Mouse (Mus musculus) heart, embryonic 11.5 days (tissue): ENCODE results near the gene Espnl. TPM values are rescaled to one million over a fixed set of nuclear protein-coding genes. Genes with fewer than 3 reads are reported as not detected.

ENCODE experiments used
- ATAC-seq: fragments of 200-750 bp; cut with Nextera tagmentation; replicated peaks from 2 replicates; pipeline ENCODE4 v1.8.0; 2017; ENCODE audit warnings: moderate library complexity; ENCODE audit not compliant: insufficient number of reproducible peaks, low FRiP score, low TSS enrichment
- H3K27ac ChIP-seq: fragments of 300-500 bp; sonication (generic); 2 replicates; pipeline ENCODE4 v1.5.1; 2014; ENCODE audit warnings: mild to moderate bottlenecking, low read depth, low read length
- H3K27me3 ChIP-seq: fragments of 300-500 bp; sonication (generic); 2 replicates; pipeline ENCODE4 v1.6.1; 2014; ENCODE audit warnings: mild to moderate bottlenecking, low read length, mixed read lengths; ENCODE audit not compliant: control insufficient read depth, insufficient read depth
- H3K36me3 ChIP-seq: fragments of 300-500 bp; sonication (generic); 2 replicates; pipeline ENCODE4 v1.6.1; 2014; ENCODE audit warnings: mild to moderate bottlenecking, low read length, moderate library complexity, mixed read lengths; ENCODE audit not compliant: control insufficient read depth, insufficient read depth
- H3K4me1 ChIP-seq: fragments of 300-500 bp; sonication (generic); 2 replicates; pipeline ENCODE4 v1.6.1; 2014; ENCODE audit warnings: low read length; ENCODE audit not compliant: control insufficient read depth, insufficient read depth
- H3K4me2 ChIP-seq: fragments of 300-500 bp; sonication (generic); 2 replicates; pipeline ENCODE4 v1.6.1; 2014; ENCODE audit warnings: mild to moderate bottlenecking, moderate library complexity
- H3K4me3 ChIP-seq: fragments of 300-500 bp; sonication (generic); 2 replicates; pipeline ENCODE4 v1.5.1; 2014; ENCODE audit warnings: low read depth, low read length
- H3K9ac ChIP-seq: fragments of 300-500 bp; sonication (generic); 2 replicates; pipeline ENCODE4 v1.6.1; 2014; ENCODE audit warnings: mild to moderate bottlenecking, low read depth, low read length, moderate library complexity
- H3K9me3 ChIP-seq: fragments of 300-500 bp; sonication (generic); replicated peaks from 2 replicates; pipeline ENCODE4 v1.6.1; 2016; ENCODE audit warnings: low read length; ENCODE audit not compliant: control insufficient read depth
- WGBS: fragments of 180-500 bp; shearing (Covaris S2); extraction: QIAGEN DNeasy Blood & Tissue Kit; methylation state at CpG from one replicate; pipeline ENCODE4 v1.1.7; 2014; ENCODE audit not compliant: insufficient replicate concordance; 5-methylcytosine and 5-hydroxymethylcytosine counted together
- polyA plus RNA-seq: library from polyadenylated mRNA; unstranded; fragments of >200 nt; fragmentation: Nextera tagmentation; extraction: Ambion mirVana; gene quantifications from 2 replicates; pipeline ENCODE4 v1.2.1, GENCODE M21; 2014

The Espnl gene
- polyA plus RNA-seq, 1 experiment from 2014 or later = 0.06 TPM

DNA sequence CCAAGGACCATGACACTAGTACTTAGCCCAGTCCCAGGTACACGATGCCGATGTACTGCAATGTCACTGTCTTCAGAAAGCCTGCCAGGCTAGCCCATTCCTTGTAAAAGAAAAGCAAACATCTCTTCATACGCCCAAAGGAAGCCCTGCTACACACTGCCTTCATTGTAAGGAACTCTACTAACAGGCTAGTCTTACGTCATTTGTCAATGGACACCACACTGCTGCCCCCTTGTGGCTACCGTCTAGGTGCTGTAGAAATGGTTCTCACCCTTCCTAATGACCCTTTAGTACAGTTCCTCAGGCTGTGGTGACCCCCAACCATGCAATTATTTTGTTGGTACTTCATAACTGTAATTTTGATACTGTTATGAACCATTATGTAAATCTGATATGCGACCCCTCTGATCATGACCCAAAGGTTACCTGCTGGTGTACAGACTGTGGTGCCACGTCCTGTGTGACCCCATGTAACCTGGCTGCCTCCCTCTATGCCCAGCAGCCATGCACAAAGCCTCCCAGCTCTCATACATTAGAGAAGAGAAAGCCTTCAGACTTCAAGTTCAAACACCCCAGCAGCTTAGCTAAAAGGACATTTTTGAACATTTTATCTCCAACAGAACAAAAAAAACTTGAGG, 58.7 kb downstream of the Espnl start:
- Histone ChIP-seq H3K27ac (no peak overlapping the region), H3K9ac (no peak overlapping the region), H3K27me3 (no peaks in the 10 kb centered on the region), H3K4me3 (no peak overlapping the region), H3K4me1 (peaks cover 10% of the 10 kb centered on the region), H3K9me3 (no peaks in the 10 kb centered on the region), H3K36me3 (peaks cover 52% of the 10 kb centered on the region), H3K4me2 (no peak overlapping the region)
- no peak; the same call in 1 of the 2 replicates for ATAC-seq
- WGBS = 64% methylated on average over 7 of the region's 7 CpGs

DNA sequence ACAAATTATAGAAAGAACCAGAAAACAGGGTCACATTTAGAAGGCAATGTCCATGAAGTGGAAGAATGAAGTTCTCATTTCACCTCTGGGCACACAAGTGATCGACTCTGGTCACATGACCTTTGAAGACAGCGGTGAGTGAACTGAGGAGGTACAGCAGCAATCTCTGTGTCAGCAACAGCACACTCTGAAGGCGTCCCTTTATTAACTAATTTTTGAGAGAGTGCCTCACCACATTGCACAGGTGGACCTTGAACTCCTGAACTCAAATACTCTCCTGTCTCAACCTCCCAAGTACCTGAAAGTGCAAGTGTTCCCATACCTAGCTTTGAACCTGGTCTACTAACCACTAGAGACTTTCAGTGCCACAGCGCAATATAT, 59.2 kb downstream of the Espnl start:
- Histone ChIP-seq H3K4me1 (peaks cover 10% of the 10 kb centered on the region), H3K9ac (no peak overlapping the region), H3K9me3 (no peaks in the 10 kb centered on the region), H3K36me3 (peaks cover 48% of the 10 kb centered on the region), H3K4me2 (no peak overlapping the region), H3K27me3 (no peaks in the 10 kb centered on the region), H3K4me3 (no peak overlapping the region), H3K27ac (no peak overlapping the region)
- 92% methylated on average over 4 of the region's 4 CpGs for WGBS
- no peak for ATAC-seq

DNA sequence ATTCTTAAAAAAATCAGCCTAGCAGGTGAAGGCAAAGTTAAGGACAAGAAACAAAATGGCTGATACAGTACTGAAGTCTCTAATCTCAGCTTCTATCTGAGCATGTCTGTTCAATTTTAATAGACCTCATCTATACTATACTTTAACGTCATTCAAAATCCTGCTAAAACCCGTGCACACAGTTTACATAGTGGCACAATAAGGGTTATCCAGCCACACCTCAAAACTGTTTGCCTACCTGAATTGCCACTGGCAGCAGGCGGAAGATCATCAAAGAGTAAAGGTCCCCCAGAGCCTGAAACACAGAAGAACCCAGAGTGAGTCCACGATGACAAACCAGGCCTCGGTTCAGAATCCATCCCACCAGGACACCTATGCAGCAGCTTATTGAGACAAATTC, 68.5 kb downstream of the Espnl start:
- no peaks in the 10 kb centered on the region for H3K27me3 ChIP-seq
- no peaks in the 10 kb centered on the region for H3K4me1 ChIP-seq
- ATAC-seq = no peak
- no peak overlapping the region for H3K27ac ChIP-seq
- H3K9me3 ChIP-seq = no peaks in the 10 kb centered on the region
- H3K9ac ChIP-seq = no peak overlapping the region
- 92% methylated on average over 5 of the region's 5 CpGs for WGBS
- peaks cover 25% of the 10 kb centered on the region for H3K36me3 ChIP-seq
- H3K4me2 ChIP-seq = no peak overlapping the region
- no peak overlapping the region for H3K4me3 ChIP-seq

DNA sequence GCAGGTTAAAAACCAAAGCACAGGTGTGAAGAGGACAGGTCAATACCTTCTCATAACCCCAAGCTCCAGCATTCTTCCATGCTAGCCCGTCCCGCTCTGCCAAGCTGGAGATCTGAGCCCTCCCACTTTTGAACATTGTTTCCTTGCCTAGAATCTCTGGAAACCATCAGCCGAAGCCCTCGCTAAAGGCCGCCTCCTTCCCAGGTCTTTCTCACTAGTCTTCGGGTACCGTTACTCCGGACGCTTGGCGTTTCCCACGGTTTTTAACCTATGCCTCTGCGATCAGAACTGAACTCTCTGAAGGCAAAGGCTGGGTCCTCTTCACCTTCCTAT, 76.0 kb downstream of the Espnl start:
- Histone ChIP-seq H3K4me2 (peak overlapping the region; percentile 95), H3K27ac (peak overlapping the region; percentile 82), H3K4me3 (peak overlapping the region; percentile 93), H3K4me1 (peaks cover 11% of the 10 kb centered on the region), H3K36me3 (peaks cover 2% of the 10 kb centered on the region; the same call in 1 of the 2 replicates), H3K27me3 (no peaks in the 10 kb centered on the region), H3K9me3 (no peaks in the 10 kb centered on the region), H3K9ac (peak overlapping the region; percentile 95)
- under 1% methylated on average over 12 of the region's 12 CpGs for WGBS
- ATAC-seq = no peak

Other genes starting within 250 kb of the Espnl start
- 1.9 and 2.4 TPM in 2 replicates for gene Rbm44, start 177.0 kb upstream of the Espnl start, polyA plus RNA-seq
- gene Ramp1, start 142.3 kb upstream of the Espnl start, polyA plus RNA-seq = 23.5 and 28.2 TPM in 2 replicates
- 71.6 and 75.7 TPM in 2 replicates for gene Ube2f, start 71.8 kb upstream of the Espnl start, polyA plus RNA-seq
- gene Scly, start 23.7 kb upstream of the Espnl start, polyA plus RNA-seq = 12.6 and 18.2 TPM in 2 replicates
- 45.8 and 49.7 TPM in 2 replicates for gene Klhl30, start 28.9 kb downstream of the Espnl start, polyA plus RNA-seq
- 0.90 and 2.4 TPM in 2 replicates for gene Erfe, start 44.4 kb downstream of the Espnl start, polyA plus RNA-seq
- 110 and 122 TPM in 2 replicates for gene Ilkap, start 76.7 kb downstream of the Espnl start, polyA plus RNA-seq
- 55.2 and 55.7 TPM in 2 replicates for gene Hes6, start 92.0 kb downstream of the Espnl start, polyA plus RNA-seq
- 2.8 and 4.5 TPM in 2 replicates for gene Per2, start 137.2 kb downstream of the Espnl start, polyA plus RNA-seq
- 2.6 and 4.3 TPM in 2 replicates for gene Traf3ip1, start 172.6 kb downstream of the Espnl start, polyA plus RNA-seq
- 8.9 and 9.1 TPM in 2 replicates for gene Asb1, start 218.5 kb downstream of the Espnl start, polyA plus RNA-seq